In genomic region chr7:30552102-30553020, GRCm38 (mm10) we compare ENCODE assay signal across 7 mouse cellular contexts. TPM values are rescaled to one million over a fixed set of nuclear protein-coding genes. Genes with fewer than 3 reads are reported as not detected.
DNase-seq lines count a peak whose midpoint lies in the region; ATAC-seq lines count a peak whose summit lies in the region.

Gene Hspb6 (plus strand): TSS chr7:30552178.
Gene Proser3 (minus strand): TSS chr7:30552299.

- peaks cover 14% of the 10 kb centered on the region for H3K4me1 ChIP-seq in embryonic facial prominence, embryonic 12.5 days
- H3K4me1 ChIP-seq in limb, embryonic 11.5 days (ENCODE audit: control insufficient read depth, insufficient read depth, low read length), result peaks cover 8% of the 10 kb centered on the region; the same call in 1 of the 2 replicates
- H3K4me1 ChIP-seq in midbrain, embryonic 14.5 days (ENCODE audit: control insufficient read depth, insufficient read depth, low read length), result peaks cover 10% of the 10 kb centered on the region

- peak within 1 kb of the TSS; percentile 88 for H3K4me2 ChIP-seq in embryonic facial prominence, embryonic 12.5 days (replicated peaks)
- peak within 1 kb of the TSS; percentile 82 for H3K4me2 ChIP-seq in limb, embryonic 11.5 days (ENCODE audit: low read depth, severe bottlenecking)
- peak within 1 kb of the TSS; percentile 74 for H3K4me2 ChIP-seq in midbrain, embryonic 14.5 days (ENCODE audit: low read length)

- DNase-seq in adrenal gland, postnatal 25 days, result peak; percentile 93
- DNase-seq in heart, adult 11 months, result peak; percentile 100
- peak; percentile 97 for DNase-seq in kidney, adult 18-20 months
- DNase-seq in limb, embryonic 11.5 days (ENCODE audit: low spot score), result peak; percentile 96
- peak; percentile 98 for DNase-seq in midbrain, embryonic 14.5 days
- DNase-seq in spleen, adult 18-20 months, result peak; percentile 89 to 90

- peak within 1 kb of the TSS; percentile 97 for H3K27ac ChIP-seq in embryonic facial prominence, embryonic 12.5 days
- peak within 1 kb of the TSS; percentile 97 for H3K27ac ChIP-seq in limb, embryonic 11.5 days (replicated peaks; ENCODE audit: low read depth, low read length)
- H3K27ac ChIP-seq in midbrain, embryonic 14.5 days (replicated peaks; ENCODE audit: low read depth, low read length), result peak within 1 kb of the TSS; percentile 84

- no peaks in the 10 kb centered on the region for H3K27me3 ChIP-seq in embryonic facial prominence, embryonic 12.5 days
- no peaks in the 10 kb centered on the region for H3K27me3 ChIP-seq in limb, embryonic 11.5 days (ENCODE audit: control insufficient read depth, insufficient read depth, low read length)
- no peaks in the 10 kb centered on the region for H3K27me3 ChIP-seq in midbrain, embryonic 14.5 days (ENCODE audit: control insufficient read depth, insufficient read depth, low read length)

- H3K9me3 ChIP-seq in embryonic facial prominence, embryonic 12.5 days, result no peaks in the 10 kb centered on the region
- no peaks in the 10 kb centered on the region for H3K9me3 ChIP-seq in limb, embryonic 11.5 days (ENCODE audit: control insufficient read depth, low read length)
- no peaks in the 10 kb centered on the region for H3K9me3 ChIP-seq in midbrain, embryonic 14.5 days (ENCODE audit: control insufficient read depth, low read length)

- H3K4me3 ChIP-seq in embryonic facial prominence, embryonic 12.5 days, result peak within 1 kb of the TSS; percentile 66
- peak within 1 kb of the TSS; percentile 55 for H3K4me3 ChIP-seq in limb, embryonic 11.5 days (ENCODE audit: low read depth, low read length)
- H3K4me3 ChIP-seq in midbrain, embryonic 14.5 days (replicated peaks; ENCODE audit: low read depth, low read length), result peak within 1 kb of the TSS; percentile 52

- peaks cover 47% of the 10 kb centered on the region for H3K36me3 ChIP-seq in embryonic facial prominence, embryonic 12.5 days
- H3K36me3 ChIP-seq in limb, embryonic 11.5 days (ENCODE audit: control insufficient read depth, insufficient read depth, low read length), result peaks cover 11% of the 10 kb centered on the region; the same call in 1 of the 2 replicates
- peaks cover 40% of the 10 kb centered on the region for H3K36me3 ChIP-seq in midbrain, embryonic 14.5 days (ENCODE audit: control insufficient read depth, insufficient read depth, low read length)

- peak within 1 kb of the TSS; percentile 72 for H3K9ac ChIP-seq in embryonic facial prominence, embryonic 12.5 days
- H3K9ac ChIP-seq in limb, embryonic 11.5 days (ENCODE audit: low read length), result peak within 1 kb of the TSS; percentile 79
- H3K9ac ChIP-seq in midbrain, embryonic 14.5 days (replicated peaks; ENCODE audit: low read length), result peak within 1 kb of the TSS; percentile 27; the same call in 1 of the 2 replicates

- WGBS in embryonic facial prominence, embryonic 12.5 days, result under 1% methylated on average over 44 of the region's 44 CpGs
- WGBS in limb, embryonic 11.5 days, result under 1% methylated on average over 44 of the region's 44 CpGs
- under 1% methylated on average over 44 of the region's 44 CpGs for WGBS in midbrain, embryonic 14.5 days

- peak; percentile 94 for ATAC-seq in embryonic facial prominence, embryonic 12.5 days (ENCODE audit: insufficient number of reproducible peaks, insufficient read depth, low FRiP score, low TSS enrichment)
- ATAC-seq in limb, embryonic 11.5 days (ENCODE audit: insufficient number of reproducible peaks, low FRiP score, low TSS enrichment, low read depth), result peak; percentile 93
- ATAC-seq in midbrain, embryonic 14.5 days (ENCODE audit: low FRiP score, low TSS enrichment), result peak; percentile 93

RNA-seq across cellular contexts. Expression of gene Hspb6, which starts in this region (rescaled TPM):
- total RNA-seq in adrenal gland, postnatal 25 days (2021), result 30.2 and 33.5 TPM in 2 replicates
- polyA plus RNA-seq in embryonic facial prominence, embryonic 12.5 days (2016; fragmentation: Nextera tagmentation; extraction: Ambion mirVana), result 8.5 and 9.2 TPM in 2 replicates
- polyA plus RNA-seq in limb, embryonic 11.5 days (2014; fragmentation: Nextera tagmentation; extraction: Ambion mirVana), result 6.1 and 6.9 TPM in 2 replicates
- polyA plus RNA-seq in midbrain, embryonic 14.5 days (2014; fragmentation: Nextera tagmentation; extraction: Ambion mirVana), result 6.3 and 7.4 TPM in 2 replicates

RNA-seq across cellular contexts. Expression of gene Proser3, which starts in this region (rescaled TPM):
- 14.8 TPM in 2 replicates for total RNA-seq in adrenal gland, postnatal 25 days (2021)
- 15.6 and 16.0 TPM in 2 replicates for polyA plus RNA-seq in embryonic facial prominence, embryonic 12.5 days (2016; fragmentation: Nextera tagmentation; extraction: Ambion mirVana)
- polyA plus RNA-seq in limb, embryonic 11.5 days (2014; fragmentation: Nextera tagmentation; extraction: Ambion mirVana), result 20.0 and 21.9 TPM in 2 replicates
- 7.4 and 10.9 TPM in 2 replicates for polyA plus RNA-seq in midbrain, embryonic 14.5 days (2014; fragmentation: Nextera tagmentation; extraction: Ambion mirVana)

Comparison
In these comparisons a context has a peak if more than half of its experiments do, and no peak if none do; other contexts are left out.
1. Peak in every context shown above with its lines: DNase-seq, ATAC-seq, H3K4me3 ChIP-seq and H3K27ac ChIP-seq.
2. H3K9ac ChIP-seq: peak in every context shown above with its lines; median percentile 79 in limb, embryonic 11.5 days; 72 in embryonic facial prominence, embryonic 12.5 days; 27 in midbrain, embryonic 14.5 days.